Mouse (Mus musculus) natural killer cell, adult 2 months (primary cell): ENCODE measurements around the gene Tmem234.

ENCODE experiments used
- DNase-seq, 2 experiments: peaks; one replicate each; pipeline ENCODE4 v3.0.0; 2022; ENCODE audit warnings: low spot score in 2 of 2

Tmem234 gene

DNA sequence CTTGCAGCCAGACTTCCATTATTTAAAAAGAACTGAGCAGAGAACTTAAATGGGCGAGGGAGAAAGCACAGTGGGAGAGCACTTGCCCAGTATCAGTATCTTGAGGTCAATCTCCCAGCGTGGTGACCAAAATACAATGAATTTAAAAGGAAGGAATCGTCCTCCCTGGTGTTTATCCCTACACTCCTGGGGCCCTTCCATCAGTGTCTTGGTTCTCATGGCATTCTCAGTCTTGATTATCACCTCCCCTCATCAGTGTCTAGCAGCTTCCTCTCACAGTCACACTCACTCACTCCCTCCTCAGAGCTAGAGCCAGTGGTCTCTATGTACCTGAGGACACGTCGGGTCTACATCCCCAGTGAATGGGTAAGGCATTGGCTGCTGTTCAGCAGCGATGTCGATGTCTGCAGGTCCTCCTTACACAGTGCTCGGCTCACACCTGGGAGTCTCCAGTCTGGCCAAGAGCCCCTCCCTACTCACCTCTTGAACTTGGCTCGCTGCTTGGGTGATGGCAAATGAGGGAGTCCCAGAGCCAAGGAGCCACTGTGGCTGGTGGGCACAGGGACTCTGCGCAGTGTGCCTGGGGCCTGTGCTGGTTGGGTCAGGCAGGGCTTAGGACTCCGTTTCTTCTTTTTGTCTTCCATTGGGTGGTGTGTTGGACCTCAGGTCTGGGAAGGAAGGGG lies 21.8 kb downstream of the Tmem234 start:
- DNase-seq: no peak

GRCm38 (mm10) chr4:129622803-129623535 lies 22.5 kb downstream of the Tmem234 start:
- DNase-seq: no peak

DNA sequence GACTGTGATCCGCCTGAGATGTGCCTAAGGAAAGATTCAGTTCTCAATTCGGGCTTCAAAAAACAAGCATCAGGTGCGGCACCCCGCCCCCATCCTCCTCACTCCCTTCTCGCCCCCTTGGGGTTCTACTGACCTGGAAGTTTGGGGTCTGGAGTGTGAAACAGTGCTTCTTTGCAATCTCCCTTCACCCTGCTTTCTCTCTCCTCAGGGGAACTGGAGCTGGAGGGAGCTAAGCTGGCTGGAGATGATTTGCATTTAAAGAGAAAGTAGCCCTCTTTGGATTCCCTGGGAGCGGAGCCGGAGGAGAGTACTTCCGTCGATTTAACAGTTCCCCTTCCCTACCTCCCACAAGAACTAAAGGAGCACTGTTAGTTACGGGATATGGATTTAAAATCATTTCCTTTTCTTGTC lies 23.2 kb downstream of the Tmem234 start, which contains the start of gene Ccdc28b:
Gene Ccdc28b, minus strand, starts transcription at position 267 of the 411 bp plus-strand sequence.
- DNase-seq: no peak

DNA sequence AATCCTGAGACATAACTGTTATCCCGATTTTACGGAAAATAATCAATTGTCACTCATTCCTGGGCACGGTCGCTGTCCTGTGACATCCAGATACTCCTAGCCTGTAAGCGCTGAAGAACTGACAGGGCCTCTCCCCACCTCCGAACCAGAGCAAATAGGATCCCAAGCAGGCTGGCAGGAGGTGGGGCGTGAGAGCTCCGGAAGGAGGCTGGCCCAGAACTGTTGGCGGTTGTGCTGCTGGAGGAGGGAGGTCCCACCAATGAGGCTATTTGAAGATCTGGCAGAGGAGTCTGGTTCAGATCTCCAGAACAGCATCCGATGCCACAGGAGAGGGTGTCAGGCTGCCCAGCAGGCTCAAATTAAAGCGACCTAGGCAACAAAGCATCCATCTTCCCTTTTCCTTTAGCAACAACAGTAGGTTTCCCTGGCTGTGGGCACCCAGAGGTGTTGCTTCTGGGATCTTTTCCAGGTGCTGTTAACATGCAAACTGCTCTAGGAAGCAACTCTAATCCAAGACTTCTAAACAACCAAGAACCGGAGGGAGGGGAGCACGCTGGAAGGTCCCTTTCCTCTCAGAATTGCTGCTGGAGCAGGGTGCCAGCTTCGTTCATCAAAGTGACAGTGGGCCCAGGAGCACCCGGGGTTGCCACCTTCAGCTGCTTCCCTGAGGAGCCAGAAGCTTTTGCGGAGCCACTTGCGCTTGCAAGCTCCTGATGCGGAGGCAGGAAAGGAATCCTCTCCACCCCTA lies 24.0 kb downstream of the Tmem234 start:
- DNase-seq: peak; percentile 82 to 83

GRCm38 (mm10) chr4:129625029-129625370 lies 24.5 kb downstream of the Tmem234 start:
- DNase-seq: peak; percentile 30 to 73

DNA sequence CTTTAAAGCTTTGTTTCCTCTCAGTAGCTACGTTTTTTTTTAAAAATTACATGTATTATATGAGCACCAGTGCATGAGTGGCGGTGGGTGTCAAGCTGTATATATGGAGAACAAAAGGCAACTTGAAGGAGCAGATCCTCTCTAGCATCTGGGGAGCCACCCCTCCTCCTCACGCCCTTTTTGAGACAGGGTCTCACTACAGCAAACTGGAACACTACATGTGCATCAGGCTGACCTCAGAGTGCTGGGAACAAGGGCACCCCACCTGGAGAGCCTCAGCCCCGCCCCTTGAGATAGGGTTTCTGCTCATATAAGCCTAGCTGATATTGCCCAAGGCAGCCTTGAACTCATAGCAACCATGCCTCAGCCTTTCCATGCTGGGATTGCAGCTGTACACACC lies 25.0 kb downstream of the Tmem234 start:
- DNase-seq: no peak

GRCm38 (mm10) chr4:129626035-129626434 lies 25.6 kb downstream of the Tmem234 start:
- no peak for DNase-seq

GRCm38 (mm10) chr4:129630944-129631343 lies 30.5 kb downstream of the Tmem234 start:
- no peak for DNase-seq

DNA sequence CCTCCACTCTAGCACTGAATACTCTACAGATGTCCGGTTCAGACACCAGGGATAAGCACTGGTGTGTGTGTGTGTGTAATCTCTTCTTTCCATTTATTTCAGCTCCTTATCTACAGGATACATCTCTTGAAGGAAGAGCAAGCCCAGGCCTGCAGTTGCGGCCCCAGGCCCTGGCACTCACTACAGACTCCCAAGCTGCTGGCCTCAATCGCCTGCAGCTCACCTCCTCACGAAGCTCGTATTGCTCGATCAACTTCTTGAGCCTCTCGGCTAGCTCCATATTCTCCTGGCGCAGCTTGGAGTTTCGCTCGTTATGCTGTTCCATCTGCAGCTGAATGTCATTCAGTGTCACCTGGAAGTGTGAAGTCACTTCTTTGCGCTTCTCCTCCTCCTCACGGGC lies 31.4 kb downstream of the Tmem234 start:
- no peak for DNase-seq

GRCm38 (mm10) chr4:129633852-129634251 lies 33.4 kb downstream of the Tmem234 start:
- DNase-seq: no peak

- DNase-seq: no peak
Measured at GRCm38 (mm10) chr4:129639221-129639620, 38.8 kb downstream of the Tmem234 start.

DNA sequence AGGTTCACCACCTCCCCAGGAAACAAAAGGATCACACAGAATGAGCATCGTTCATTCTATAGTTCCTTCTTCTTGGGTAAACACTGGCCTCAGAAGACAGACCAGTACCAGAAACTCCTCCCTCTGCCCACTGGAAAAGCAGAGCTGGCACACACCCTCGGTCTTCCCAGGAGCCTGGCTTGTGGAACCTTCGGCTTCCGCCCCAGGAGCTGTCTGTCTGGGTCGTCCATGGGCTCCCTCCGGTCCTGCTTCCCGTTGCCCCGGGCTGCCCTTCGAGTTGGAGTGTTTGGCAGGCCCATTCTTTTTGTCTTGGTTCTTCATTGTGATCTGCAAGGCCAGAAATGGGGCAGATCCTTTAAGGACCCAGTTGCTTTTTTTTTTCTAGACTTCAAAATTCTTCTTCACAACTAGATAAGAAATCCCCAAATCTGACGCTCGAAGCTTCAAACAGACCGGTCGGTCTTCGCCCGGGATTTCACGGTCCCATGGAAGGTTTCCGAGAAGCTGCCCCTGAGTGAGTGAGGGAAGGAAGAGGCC lies 39.7 kb downstream of the Tmem234 start:
- no peak for DNase-seq

DNA sequence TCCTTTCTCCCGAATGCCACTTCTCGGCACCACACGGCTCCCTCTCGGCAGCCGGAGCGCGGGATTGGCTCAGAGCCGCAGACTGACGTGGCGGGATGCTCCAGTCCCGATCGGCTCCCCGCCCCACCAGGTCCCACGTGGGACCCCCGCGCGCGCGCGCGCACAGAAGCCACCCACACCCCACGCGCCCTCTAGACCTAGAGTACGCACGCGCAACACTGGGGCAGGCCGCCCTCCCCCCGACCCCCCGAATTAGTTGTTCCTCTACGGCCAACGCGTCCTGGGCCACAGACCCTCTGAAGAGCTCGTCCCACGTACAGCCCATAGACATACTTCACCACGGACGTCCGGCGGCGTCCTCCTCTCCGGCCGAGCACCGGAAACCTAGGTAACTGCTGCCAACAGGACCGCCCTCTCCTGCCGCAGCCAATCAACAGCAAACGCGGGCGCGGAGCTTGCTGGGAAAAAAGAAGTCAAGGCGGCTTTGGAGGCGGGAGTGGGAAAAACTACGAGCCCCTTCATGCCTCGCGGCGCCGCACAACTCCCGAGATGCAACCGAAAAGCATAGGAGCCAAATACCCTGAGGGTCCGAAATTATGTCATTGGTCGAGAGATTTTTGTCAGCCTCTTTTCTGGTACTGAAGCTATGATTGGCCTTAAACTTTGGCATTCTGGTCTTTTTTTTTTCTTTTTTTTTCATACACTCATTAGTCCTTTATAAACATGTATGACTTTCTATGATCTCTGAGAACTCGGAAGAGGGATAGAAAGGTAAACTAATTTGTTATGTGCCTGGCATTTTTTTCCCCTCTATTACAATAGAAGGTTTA lies 40.4 kb downstream of the Tmem234 start, which contains the start of gene Txlna:
Gene Txlna, minus strand, starts transcription at position 428 of the 830 bp plus-strand sequence.
- DNase-seq: peak; percentile 91 to 93

DNA sequence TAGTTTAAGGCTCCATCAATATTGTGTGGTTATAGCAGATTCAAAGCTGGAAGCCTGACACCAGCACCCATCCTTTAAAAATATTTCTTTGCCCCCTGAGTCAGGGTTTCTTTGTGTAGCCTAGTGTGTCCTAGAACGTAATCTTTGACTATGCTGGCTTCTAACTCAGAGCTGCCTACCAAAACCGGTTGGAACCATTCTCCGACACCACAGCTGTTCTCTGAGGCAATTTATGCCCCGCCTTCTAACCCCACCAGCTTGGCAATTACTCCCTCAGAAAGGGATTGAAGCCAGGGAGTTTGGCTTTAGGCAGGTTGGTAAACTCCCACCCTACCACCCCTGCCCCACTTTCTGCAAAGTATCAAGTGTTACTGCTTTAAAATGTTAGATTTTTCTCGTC lies 41.3 kb downstream of the Tmem234 start:
- DNase-seq: no peak

- DNase-seq: no peak
Measured at GRCm38 (mm10) chr4:129645204-129645603, 44.7 kb downstream of the Tmem234 start.

GRCm38 (mm10) chr4:129648656-129649055 lies 48.2 kb downstream of the Tmem234 start:
- no peak for DNase-seq

DNA sequence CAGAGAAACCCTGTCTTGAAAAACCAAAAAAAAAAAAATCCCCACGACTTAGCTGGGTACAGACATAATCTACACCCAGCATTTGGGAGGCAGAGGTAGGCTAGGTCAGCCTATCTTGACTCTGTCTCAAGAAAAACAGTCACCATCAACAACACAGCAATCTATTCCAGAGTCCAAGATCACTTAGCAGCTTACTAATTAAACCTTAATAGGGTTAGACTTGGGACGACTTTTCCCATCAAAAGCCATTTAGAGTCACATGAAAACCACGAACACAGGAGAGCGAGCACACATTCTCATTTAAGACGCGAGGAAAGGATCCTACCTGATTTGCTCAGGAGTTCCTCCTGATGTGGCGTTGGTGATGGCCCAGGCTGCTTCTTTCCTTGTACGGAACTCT lies 49.9 kb downstream of the Tmem234 start:
- DNase-seq: no peak

- no peak for DNase-seq
Measured at GRCm38 (mm10) chr4:129654770-129655169, 54.3 kb downstream of the Tmem234 start.

DNA sequence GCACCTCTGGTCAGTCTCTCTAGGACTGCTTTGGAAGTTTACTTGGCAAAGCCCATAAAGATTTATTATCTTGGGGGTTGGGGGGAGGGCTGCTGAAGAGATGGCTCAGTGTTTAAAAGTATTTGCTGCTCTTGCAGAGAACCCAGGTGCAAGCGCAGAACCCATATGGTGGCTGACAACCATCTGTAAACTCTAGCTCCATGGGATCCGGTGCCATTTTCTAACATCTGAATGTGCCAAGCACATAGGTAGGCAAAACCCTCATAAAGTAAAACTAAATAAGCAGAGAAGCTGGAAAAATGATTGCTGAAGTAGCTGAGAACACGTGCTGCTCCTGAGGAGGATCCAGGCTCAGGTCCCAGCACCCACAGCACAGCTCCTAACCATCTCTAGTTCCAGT lies 61.1 kb downstream of the Tmem234 start:
- DNase-seq: no peak

DNA sequence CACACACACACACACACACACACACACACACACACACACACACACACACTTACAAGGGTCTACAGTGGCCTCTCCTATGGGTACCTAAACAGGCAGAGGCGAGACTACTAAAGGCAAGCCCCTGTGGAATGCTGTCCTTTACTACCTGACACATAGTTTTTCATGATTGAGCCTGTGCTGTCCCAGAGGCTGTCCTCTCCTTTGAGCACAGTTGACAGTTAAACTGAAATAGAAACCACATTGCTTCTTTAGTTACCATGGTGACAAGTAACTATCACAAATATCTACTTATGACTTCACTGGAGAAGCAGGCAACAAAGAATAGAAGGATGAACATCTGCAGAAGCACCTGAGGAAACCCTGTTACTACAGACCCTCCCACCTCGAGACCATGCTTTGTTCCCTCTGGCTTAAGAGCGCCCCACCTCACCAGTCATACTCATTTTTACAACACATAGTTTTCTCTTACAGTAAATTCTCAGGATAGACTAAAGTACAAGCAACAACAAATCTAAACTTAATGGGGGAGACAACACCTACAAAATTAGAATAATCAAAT lies 61.9 kb downstream of the Tmem234 start:
- no peak for DNase-seq

- peak; percentile 25 to 48 for DNase-seq
Measured at GRCm38 (mm10) chr4:129671491-129672082, 71.1 kb downstream of the Tmem234 start.
